Mouse (Mus musculus): ENCODE measurements around the gene Pin1.

DNA sequence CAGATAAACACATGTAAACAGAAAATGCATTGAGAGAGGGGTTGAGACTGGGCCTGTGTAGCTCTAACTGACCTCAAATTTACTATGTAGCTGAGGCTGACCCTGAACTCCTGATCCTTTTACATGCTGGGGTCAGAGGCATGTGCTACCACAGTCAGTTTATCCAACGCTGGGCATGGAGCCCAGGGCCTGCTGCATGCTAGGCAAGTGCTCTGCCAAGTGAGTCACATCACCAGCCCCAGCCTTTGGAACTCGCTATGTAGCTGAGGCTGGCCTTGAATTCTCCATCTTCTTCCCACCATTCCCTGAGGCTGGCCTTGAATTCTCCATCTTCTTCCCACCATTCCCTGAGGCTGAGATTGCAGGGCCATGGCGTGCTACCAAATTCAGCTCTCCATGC is 58.6 kb downstream of the Pin1 start:
- no peak for TF ChIP-seq CTCF (IDR thresholded peaks at IDR 0.05; ENCODE audit: control insufficient read depth, insufficient read depth, insufficient read length)
- TF ChIP-seq MYOD1 (IDR thresholded peaks at IDR 0.05; ENCODE audit: control insufficient read depth, insufficient read length, low read depth), result no peak
- TF ChIP-seq MAX (IDR thresholded peaks at IDR 0.05), result no peak
